Mouse (Mus musculus) stomach, embryonic 16.5 days (tissue): ENCODE measurements at regions not wholly inside any gene's neighbourhood (a gene's known extent, or its start where the extent isn't known, plus 50 kb on each side); places are given as distances from the start of the nearest gene placed in this dataset.

Experiments
- ATAC-seq: fragments of 200-750 bp; cut with Nextera tagmentation; 2 replicates; pipeline ENCODE4 v1.8.0; 2017; ENCODE audit warnings: moderate number of reproducible peaks, moderate TSS enrichment; ENCODE audit not compliant: insufficient read depth, low FRiP score
- H3K27ac ChIP-seq: fragments of 300-500 bp; sonication (generic); 2 replicates; pipeline ENCODE4 v1.5.1; 2014; ENCODE audit warnings: low read length
- H3K27me3 ChIP-seq: fragments of 300-500 bp; sonication (generic); 2 replicates; pipeline ENCODE4 v1.6.1; 2014; ENCODE audit warnings: low read length, control low read depth, mixed read lengths; ENCODE audit not compliant: control insufficient read depth, insufficient read depth
- H3K36me3 ChIP-seq: fragments of 300-500 bp; sonication (generic); 2 replicates; pipeline ENCODE4 v1.6.1; 2014; ENCODE audit warnings: low read length; ENCODE audit not compliant: control insufficient read depth, insufficient read depth
- H3K4me1 ChIP-seq: fragments of 300-500 bp; sonication (generic); 2 replicates; pipeline ENCODE4 v1.6.1; 2014; ENCODE audit warnings: low read length, control low read depth, mixed read lengths; ENCODE audit not compliant: control insufficient read depth, insufficient read depth
- H3K4me2 ChIP-seq: fragments of 300-500 bp; sonication (generic); 2 replicates; pipeline ENCODE4 v1.6.1; 2014; ENCODE audit warnings: low read depth, low read length, mixed read lengths
- H3K4me3 ChIP-seq: fragments of 300-500 bp; sonication (generic); replicated peaks from 2 replicates; pipeline ENCODE4 v1.5.1; 2014; ENCODE audit warnings: mild to moderate bottlenecking, low read length
- H3K9ac ChIP-seq: fragments of 300-500 bp; sonication (generic); 2 replicates; pipeline ENCODE4 v1.6.1; 2014; ENCODE audit warnings: low read length
- H3K9me3 ChIP-seq: fragments of 300-500 bp; sonication (generic); replicated peaks from 2 replicates; pipeline ENCODE4 v1.6.1; 2016; ENCODE audit warnings: low read length, control low read depth; ENCODE audit not compliant: control insufficient read depth
- WGBS: fragments of 180-500 bp; shearing (Covaris S2); extraction: QIAGEN DNeasy Blood & Tissue Kit; methylation state at CpG from one replicate; pipeline ENCODE4 v1.1.7; 2014; 5-methylcytosine and 5-hydroxymethylcytosine counted together

DNA sequence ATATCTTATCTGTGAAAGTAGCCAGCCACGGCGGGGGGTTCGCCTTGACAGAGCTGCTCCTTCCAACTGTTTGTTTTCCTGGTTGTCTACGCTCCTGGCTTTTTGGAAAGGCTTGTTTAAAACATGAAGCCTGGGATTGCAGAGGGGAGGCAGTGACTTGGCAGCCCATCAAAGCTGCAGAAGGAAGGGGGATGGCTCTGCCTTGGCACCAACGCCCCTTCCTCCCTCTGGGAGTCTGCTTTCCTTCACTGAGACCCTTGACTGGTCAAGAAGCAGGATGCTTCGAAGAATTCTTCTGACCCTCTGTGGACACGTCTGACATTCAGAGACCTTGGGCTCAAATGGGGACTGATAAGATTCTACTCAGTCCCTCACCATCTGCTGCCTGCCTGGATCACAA lies 176.9 kb upstream of the Sall1 start:
- Histone ChIP-seq H3K4me3 (no peak overlapping the region), H3K9me3 (no peaks in the 10 kb centered on the region), H3K4me2 (no peak overlapping the region), H3K27me3 (no peaks in the 10 kb centered on the region), H3K27ac (no peak overlapping the region), H3K4me1 (no peaks in the 10 kb centered on the region), H3K36me3 (no peaks in the 10 kb centered on the region), H3K9ac (no peak overlapping the region)
- WGBS: 30% methylated on average over 7 of the region's 7 CpGs
- ATAC-seq: no peak

GRCm38 (mm10) chr8:89220381-89220780 lies 176.4 kb upstream of the Sall1 start:
- H3K27ac ChIP-seq: no peak overlapping the region
- H3K36me3 ChIP-seq: no peaks in the 10 kb centered on the region
- no peaks in the 10 kb centered on the region for H3K9me3 ChIP-seq
- no peaks in the 10 kb centered on the region for H3K4me1 ChIP-seq
- H3K27me3 ChIP-seq: no peaks in the 10 kb centered on the region
- no peak overlapping the region for H3K4me2 ChIP-seq
- H3K4me3 ChIP-seq: no peak overlapping the region
- WGBS: 81% methylated on average over 2 of the region's 2 CpGs
- no peak overlapping the region for H3K9ac ChIP-seq
- ATAC-seq: no peak

DNA sequence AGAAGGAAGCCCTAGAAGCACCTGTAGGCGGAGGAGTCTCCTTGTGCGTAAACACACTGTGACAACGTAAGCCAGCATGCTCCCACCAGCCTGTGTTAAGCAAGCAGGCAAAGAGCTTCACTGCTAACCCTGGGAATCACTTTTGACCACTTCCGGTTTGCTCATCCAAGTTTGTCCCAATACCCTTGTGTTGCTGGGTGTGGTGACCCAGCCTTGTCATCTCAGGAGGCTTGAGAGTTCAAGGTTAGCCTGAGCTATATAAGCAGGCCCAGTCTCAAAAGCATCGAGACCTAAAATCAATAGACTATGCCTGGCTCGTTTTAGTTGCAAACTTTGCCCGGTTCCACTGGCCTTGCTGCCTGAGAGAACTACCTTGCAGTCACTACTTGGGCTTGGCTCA lies 175.2 kb upstream of the Sall1 start:
- ATAC-seq: no peak
- H3K27ac ChIP-seq: no peak overlapping the region
- H3K9me3 ChIP-seq: no peaks in the 10 kb centered on the region
- H3K4me3 ChIP-seq: no peak overlapping the region
- H3K4me2 ChIP-seq: no peak overlapping the region
- no peak overlapping the region for H3K9ac ChIP-seq
- H3K27me3 ChIP-seq: no peaks in the 10 kb centered on the region
- H3K36me3 ChIP-seq: no peaks in the 10 kb centered on the region
- WGBS: 72% methylated on average over 7 of the region's 7 CpGs
- no peaks in the 10 kb centered on the region for H3K4me1 ChIP-seq

DNA sequence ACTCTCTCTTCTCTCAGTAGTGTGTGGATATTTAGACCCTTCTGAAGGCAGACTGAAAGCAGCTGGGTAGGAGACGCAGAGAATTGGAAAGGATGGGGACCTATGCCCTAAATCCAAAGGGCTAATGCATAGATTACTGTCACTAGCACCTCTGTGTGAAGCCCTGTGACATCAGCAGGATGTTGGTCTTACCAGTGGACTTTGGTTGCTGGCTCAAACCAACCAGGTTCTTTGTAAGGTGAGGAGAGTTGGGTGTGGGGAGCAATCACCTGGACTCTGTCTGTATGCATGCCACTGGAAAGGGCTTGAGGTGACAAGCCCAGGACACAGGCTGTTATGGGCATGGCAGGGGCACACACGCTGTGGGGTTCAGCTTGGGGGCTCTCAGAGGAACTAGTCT lies 173.7 kb upstream of the Sall1 start:
- H3K9ac ChIP-seq: no peak overlapping the region

DNA sequence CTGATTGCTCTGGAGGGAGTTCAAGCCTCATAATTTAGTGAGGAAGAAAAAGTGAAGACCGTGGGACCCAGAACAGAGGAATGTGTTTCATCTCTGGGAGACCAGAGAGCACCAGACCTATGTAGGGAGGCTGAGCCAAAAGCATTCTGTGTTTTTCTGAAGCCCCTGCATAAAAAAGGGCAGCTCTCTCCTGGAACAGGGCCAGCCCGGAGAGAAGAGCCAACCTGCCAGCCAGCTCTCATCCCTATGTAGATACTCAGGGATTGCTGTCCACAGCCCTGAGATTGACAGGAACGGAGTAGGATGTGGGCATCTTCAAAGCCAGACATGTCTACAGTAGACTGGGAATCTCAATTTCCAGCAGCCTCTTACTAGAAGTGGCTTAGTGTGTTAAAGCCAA lies 168.0 kb upstream of the Sall1 start:
- H3K27me3 ChIP-seq: no peaks in the 10 kb centered on the region
- no peaks in the 10 kb centered on the region for H3K9me3 ChIP-seq
- no peak for ATAC-seq
- no peak overlapping the region for H3K9ac ChIP-seq
- no peak overlapping the region for H3K27ac ChIP-seq
- no peak overlapping the region for H3K4me2 ChIP-seq
- no peak overlapping the region for H3K4me3 ChIP-seq
- H3K4me1 ChIP-seq: no peaks in the 10 kb centered on the region
- 83% methylated on average over 3 of the region's 3 CpGs for WGBS
- no peaks in the 10 kb centered on the region for H3K36me3 ChIP-seq

More for the DNA sequence above, 173.7 kb upstream of the Sall1 start:
- no peaks in the 10 kb centered on the region for H3K4me1 ChIP-seq
- no peaks in the 10 kb centered on the region for H3K27me3 ChIP-seq
- WGBS: 86% methylated on average over 2 of the region's 2 CpGs
- H3K9me3 ChIP-seq: no peaks in the 10 kb centered on the region
- no peak overlapping the region for H3K27ac ChIP-seq
- no peak overlapping the region for H3K4me2 ChIP-seq
- no peaks in the 10 kb centered on the region for H3K36me3 ChIP-seq
- no peak overlapping the region for H3K4me3 ChIP-seq
- ATAC-seq: no peak

DNA sequence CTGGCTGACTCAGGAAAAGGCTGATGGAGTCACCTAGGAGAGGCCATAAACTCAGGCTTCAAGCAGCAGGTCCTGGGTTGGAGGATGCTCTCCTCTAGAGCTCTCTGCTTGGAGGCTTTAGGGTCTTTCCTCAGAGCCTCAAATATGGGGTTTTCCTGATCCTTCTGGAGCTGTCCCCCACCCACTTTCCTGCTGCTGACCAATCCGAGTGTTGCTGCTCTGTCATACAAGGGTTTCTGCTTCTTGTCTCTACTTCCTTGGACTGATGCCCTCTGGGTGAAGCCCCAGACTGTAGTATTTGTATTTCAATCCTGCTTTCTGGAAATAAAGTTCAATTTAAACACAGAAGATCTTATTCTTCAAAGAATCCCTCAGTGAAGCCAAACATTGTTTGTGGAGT lies 166.7 kb upstream of the Sall1 start:
- no peaks in the 10 kb centered on the region for H3K9me3 ChIP-seq
- no peaks in the 10 kb centered on the region for H3K36me3 ChIP-seq
- no peak overlapping the region for H3K4me3 ChIP-seq
- H3K4me1 ChIP-seq: no peaks in the 10 kb centered on the region
- H3K27ac ChIP-seq: peak overlapping the region; percentile 49
- 31% methylated on average over 1 of the region's 1 CpGs for WGBS
- no peak overlapping the region for H3K9ac ChIP-seq
- ATAC-seq: peak; percentile 81
- H3K4me2 ChIP-seq: no peak overlapping the region
- no peaks in the 10 kb centered on the region for H3K27me3 ChIP-seq

DNA sequence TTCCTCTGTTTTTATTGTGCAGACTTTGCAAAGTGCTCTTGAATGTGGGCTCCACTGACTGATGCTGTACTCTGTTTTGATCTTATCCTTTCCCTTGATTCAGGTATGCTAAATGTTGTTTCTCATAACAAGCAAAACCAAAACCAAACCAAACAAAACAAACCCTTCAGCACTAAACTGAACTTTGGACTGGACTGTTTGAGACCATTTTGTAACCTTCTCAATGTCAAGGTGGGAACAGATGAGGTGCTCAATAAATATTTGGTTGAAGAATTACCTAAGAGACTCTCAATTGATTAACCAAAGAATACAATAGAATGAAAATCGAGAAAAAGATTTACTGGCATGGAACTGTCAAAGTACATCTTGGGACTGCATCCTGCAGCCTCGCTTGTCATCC lies 163.9 kb upstream of the Sall1 start:
- H3K9ac ChIP-seq: no peak overlapping the region
- 72% methylated on average over 2 of the region's 2 CpGs for WGBS
- H3K27me3 ChIP-seq: no peaks in the 10 kb centered on the region

DNA sequence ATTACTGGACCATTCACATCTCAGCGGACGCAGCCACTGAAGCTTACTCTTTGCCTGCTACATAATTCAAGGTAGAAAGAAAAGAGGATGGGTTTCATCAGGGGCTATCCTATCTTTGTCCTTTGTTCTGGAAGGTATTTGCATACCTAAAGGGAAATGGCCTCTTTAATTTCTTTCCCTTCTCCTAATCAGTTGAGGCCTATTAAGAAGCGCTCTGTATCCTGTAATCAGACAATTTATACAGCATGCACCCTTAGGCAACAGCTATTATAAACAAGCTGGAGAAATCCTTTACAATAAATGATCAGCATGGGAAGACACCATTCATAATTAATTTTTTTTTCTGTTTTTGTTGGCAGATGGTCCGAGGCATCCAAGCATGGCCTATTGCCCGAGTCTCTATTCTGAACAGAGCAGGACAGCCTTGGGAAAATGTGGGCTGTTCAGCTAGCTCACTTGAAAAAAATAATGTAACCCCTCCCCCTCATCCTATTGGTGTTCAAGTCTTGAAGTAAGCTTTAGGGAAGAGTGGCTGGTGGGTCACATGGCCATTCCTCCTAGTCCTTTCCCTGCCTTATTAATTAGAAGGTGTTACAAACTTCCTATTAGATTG lies 158.6 kb upstream of the Sall1 start:
- Histone ChIP-seq H3K27me3 (no peaks in the 10 kb centered on the region), H3K9ac (no peak overlapping the region), H3K9me3 (no peaks in the 10 kb centered on the region), H3K36me3 (no peaks in the 10 kb centered on the region), H3K4me2 (no peak overlapping the region), H3K27ac (no peak overlapping the region), H3K4me1 (no peaks in the 10 kb centered on the region), H3K4me3 (no peak overlapping the region)
- no peak for ATAC-seq
- WGBS: 77% methylated on average over 5 of the region's 5 CpGs

More for the DNA sequence above, 163.9 kb upstream of the Sall1 start:
- Histone ChIP-seq H3K9me3 (no peaks in the 10 kb centered on the region), H3K4me2 (no peak overlapping the region), H3K4me3 (no peak overlapping the region), H3K4me1 (no peaks in the 10 kb centered on the region), H3K27ac (no peak overlapping the region), H3K36me3 (no peaks in the 10 kb centered on the region)
- no peak for ATAC-seq

DNA sequence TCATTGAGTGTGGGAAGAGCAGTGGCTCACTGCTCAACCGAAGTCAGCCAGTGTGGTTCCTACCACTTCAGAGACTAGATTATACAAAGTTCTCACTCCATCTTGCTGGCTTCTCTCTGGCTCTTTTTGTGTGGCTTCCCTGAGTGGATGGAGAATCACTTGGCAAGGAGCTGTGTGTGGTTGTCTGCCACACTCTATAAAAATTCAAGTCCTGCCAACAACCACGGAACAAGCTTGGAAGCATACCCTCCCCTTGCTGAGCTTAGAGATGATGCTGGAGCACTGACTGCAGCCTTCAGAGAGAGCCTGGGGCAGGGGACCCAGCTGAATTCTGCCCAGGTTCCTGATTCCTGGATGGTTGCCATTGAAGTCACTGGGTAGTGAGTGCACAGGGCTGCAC lies 156.3 kb upstream of the Sall1 start:
- H3K27me3 ChIP-seq: no peaks in the 10 kb centered on the region
- 75% methylated on average over 2 of the region's 2 CpGs for WGBS
- no peaks in the 10 kb centered on the region for H3K4me1 ChIP-seq
- no peaks in the 10 kb centered on the region for H3K36me3 ChIP-seq
- H3K4me2 ChIP-seq: no peak overlapping the region
- H3K9me3 ChIP-seq: no peaks in the 10 kb centered on the region
- no peak overlapping the region for H3K4me3 ChIP-seq
- no peak for ATAC-seq
- H3K27ac ChIP-seq: no peak overlapping the region
- no peak overlapping the region for H3K9ac ChIP-seq

DNA sequence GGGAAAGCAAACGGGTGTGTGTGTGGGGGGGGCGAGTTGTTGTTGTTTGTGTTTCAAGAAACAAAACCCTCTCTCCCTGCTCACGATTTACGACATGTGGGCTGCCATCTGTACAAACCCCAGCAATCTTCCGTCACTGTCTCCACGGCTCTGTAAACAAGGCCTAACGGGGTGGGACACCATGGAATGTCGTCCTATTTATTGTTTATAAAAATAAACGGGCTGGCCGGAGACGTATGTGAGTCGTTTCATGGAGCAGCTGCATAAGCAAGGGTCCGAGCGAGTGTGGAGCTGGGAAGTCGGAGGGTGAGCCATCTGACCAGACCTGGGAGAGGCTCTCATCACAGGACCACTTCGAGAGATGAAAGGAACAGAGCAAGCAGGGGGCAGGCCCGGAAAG lies 141.4 kb upstream of the Sall1 start:
- H3K4me3 ChIP-seq: no peak overlapping the region
- H3K27me3 ChIP-seq: no peaks in the 10 kb centered on the region
- H3K4me1 ChIP-seq: no peaks in the 10 kb centered on the region
- no peak for ATAC-seq
- WGBS: 25% methylated on average over 17 of the region's 17 CpGs
- no peak overlapping the region for H3K4me2 ChIP-seq
- no peak overlapping the region for H3K27ac ChIP-seq
- no peak overlapping the region for H3K9ac ChIP-seq
- H3K9me3 ChIP-seq: no peaks in the 10 kb centered on the region
- H3K36me3 ChIP-seq: no peaks in the 10 kb centered on the region
